Mouse (Mus musculus) liver, postnatal 0 days (tissue): ENCODE results near the gene Mvd. TPM values are rescaled to one million over a fixed set of nuclear protein-coding genes. Genes with fewer than 3 reads are reported as not detected.

ENCODE experiments used
- ATAC-seq: fragments of 200-750 bp; cut with Nextera tagmentation; 2 replicates; pipeline ENCODE4 v1.8.0; 2017; ENCODE audit warnings: mild to moderate bottlenecking, moderate library complexity
- DNase-seq: peaks from one replicate; pipeline ENCODE4 v3.0.0-alpha.2; 2016
- H3K27ac ChIP-seq: fragments of 300-500 bp; sonication (generic); 2 replicates; pipeline ENCODE4 v1.5.1; 2014; ENCODE audit warnings: antibody characterized with exemption, moderate library complexity, mild to moderate bottlenecking, low read depth
- H3K27me3 ChIP-seq: fragments of 300-500 bp; sonication (generic); 2 replicates; pipeline ENCODE4 v1.6.1; 2014; ENCODE audit warnings: low read length, control low read depth, mixed read lengths; ENCODE audit not compliant: insufficient read depth
- H3K36me3 ChIP-seq: fragments of 300-500 bp; sonication (generic); replicated peaks from 2 replicates; pipeline ENCODE4 v1.6.1; 2014; ENCODE audit warnings: mild to moderate bottlenecking, control low read depth, low read length, moderate library complexity, mixed read lengths; ENCODE audit not compliant: insufficient read depth
- H3K4me1 ChIP-seq: fragments of 300-500 bp; sonication (generic); 2 replicates; pipeline ENCODE4 v1.6.1; 2014; ENCODE audit warnings: antibody characterized with exemption, mild to moderate bottlenecking, control low read depth; ENCODE audit not compliant: insufficient read depth
- H3K4me2 ChIP-seq: fragments of 300-500 bp; sonication (generic); 2 replicates; pipeline ENCODE4 v1.6.1; 2014; ENCODE audit warnings: low read depth, mild to moderate bottlenecking, low read length, moderate library complexity, mixed read lengths
- H3K4me3 ChIP-seq: fragments of 300-500 bp; sonication (generic); 2 replicates; pipeline ENCODE4 v1.5.1; 2014; ENCODE audit warnings: low read depth, low read length
- H3K9ac ChIP-seq: fragments of 300-500 bp; sonication (generic); replicated peaks from 2 replicates; pipeline ENCODE4 v1.6.1; 2014; ENCODE audit warnings: mild to moderate bottlenecking, moderate library complexity
- H3K9me3 ChIP-seq: fragments of 300-500 bp; sonication (generic); 2 replicates; pipeline ENCODE4 v1.6.1; 2016; ENCODE audit warnings: mild to moderate bottlenecking, control low read depth, low read length, mixed read lengths
- CTCF ChIP-seq: sonication (generic); IDR thresholded peaks from 2 replicates; pipeline ENCODE4 v1.5.1; 2016; ENCODE audit warnings: antibody characterized with exemption, low read depth
- EP300 ChIP-seq: IDR thresholded peaks from 2 replicates; pipeline ENCODE4 v1.6.1; 2016; ENCODE audit warnings: antibody characterized with exemption, low read depth, mild to moderate bottlenecking
- WGBS: fragments of 180-500 bp; shearing (Covaris S2); extraction: QIAGEN DNeasy Blood & Tissue Kit; methylation state at CpG from one replicate; pipeline ENCODE4 v1.1.7; 2014; ENCODE audit not compliant: insufficient replicate concordance; 5-methylcytosine and 5-hydroxymethylcytosine counted together
- polyA plus RNA-seq: library from polyadenylated mRNA; unstranded; fragments of >200 nt; fragmentation: Nextera tagmentation; extraction: Ambion mirVana; gene quantifications from 2 replicates; pipeline ENCODE4 v1.2.1, GENCODE M21; 2015

Mvd gene
- polyA plus RNA-seq, 1 experiment from 2014 or later = 4.9 TPM

DNA sequence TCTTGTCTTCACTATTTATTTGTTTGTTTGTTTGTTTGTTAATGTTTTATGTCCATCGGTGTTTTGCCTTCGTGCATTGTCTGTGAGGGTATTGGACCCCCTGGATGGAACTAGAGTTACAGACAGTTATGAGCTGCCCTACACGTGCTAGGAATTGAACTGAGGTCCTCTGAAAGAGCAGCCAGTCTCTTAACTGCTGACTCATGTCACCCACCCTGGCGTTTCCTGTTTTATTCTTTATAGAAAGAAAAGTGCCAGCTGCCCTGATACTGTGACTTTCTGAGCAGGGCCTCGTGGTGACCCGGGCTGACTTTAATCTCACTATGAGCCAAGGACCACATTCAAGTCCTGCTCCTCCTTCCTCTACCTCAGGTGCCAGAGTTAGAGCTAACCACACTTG, 27.7 kb downstream of the Mvd start:
- no peak for ATAC-seq
- no peak overlapping the region for H3K4me3 ChIP-seq
- no peaks in the 10 kb centered on the region for H3K4me1 ChIP-seq
- DNase-seq = no peak
- no peaks in the 10 kb centered on the region for H3K27me3 ChIP-seq
- no peak for TF ChIP-seq EP300
- no peak for TF ChIP-seq CTCF
- WGBS = 58% methylated on average over 6 of the region's 6 CpGs
- H3K36me3 ChIP-seq = peaks cover 66% of the 10 kb centered on the region
- no peak overlapping the region for H3K9ac ChIP-seq
- no peaks in the 10 kb centered on the region for H3K9me3 ChIP-seq
- no peak overlapping the region for H3K27ac ChIP-seq
- H3K4me2 ChIP-seq = no peak overlapping the region

DNA sequence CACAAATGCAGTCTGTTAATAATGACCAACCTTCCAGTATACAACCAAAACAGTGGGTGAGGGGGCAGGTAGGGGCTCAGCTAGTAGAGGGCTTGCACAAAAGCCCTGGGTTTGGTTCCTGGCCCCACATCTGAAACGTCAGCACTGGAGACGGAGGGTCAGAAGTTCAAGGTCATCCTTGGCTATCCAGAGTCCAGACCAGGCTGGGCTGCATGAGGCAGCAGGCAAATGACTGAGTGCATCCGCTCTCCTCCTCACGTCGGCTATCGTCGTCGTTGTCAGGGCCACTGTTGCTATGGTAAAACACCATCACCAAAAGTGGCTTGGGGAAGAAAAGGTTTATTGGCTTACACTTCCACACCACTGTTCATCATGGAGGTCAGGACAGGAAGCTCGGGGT, 28.9 kb downstream of the Mvd start:
- no peak for TF ChIP-seq EP300
- no peak for TF ChIP-seq CTCF
- ATAC-seq (no peak), DNase-seq (no peak)
- Histone ChIP-seq H3K9ac (no peak overlapping the region), H3K27ac (no peak overlapping the region), H3K4me1 (no peaks in the 10 kb centered on the region), H3K4me2 (no peak overlapping the region), H3K4me3 (no peak overlapping the region), H3K27me3 (no peaks in the 10 kb centered on the region), H3K36me3 (peaks cover 75% of the 10 kb centered on the region), H3K9me3 (no peaks in the 10 kb centered on the region)
- 79% methylated on average over 9 of the region's 9 CpGs for WGBS

DNA sequence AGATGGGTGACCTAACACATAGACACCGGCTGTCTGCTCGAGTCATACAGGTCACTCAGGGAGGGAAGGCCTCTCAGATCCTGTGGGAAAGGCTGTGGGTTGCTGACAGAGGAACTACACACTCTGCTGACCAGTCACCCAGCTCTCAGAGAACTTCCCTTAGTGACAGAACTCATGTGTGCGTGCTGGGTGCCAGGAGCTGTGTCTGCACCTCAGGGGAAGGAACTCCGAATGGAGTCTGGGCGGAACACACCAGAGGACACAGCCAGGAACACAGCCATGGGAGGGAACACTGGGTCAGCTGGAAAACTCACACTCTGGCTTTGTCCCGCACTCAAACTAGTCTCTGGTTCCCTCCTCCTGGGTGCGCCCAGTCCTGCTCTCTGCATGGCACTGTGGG, 35.5 kb downstream of the Mvd start:
- no peak overlapping the region for H3K9ac ChIP-seq
- no peak for TF ChIP-seq EP300
- no peak for TF ChIP-seq CTCF
- H3K4me2 ChIP-seq = no peak overlapping the region
- peak; percentile 16; the same call in 1 of the 2 replicates for ATAC-seq
- no peak for DNase-seq
- H3K4me3 ChIP-seq = no peak overlapping the region
- no peak overlapping the region for H3K27ac ChIP-seq
- H3K36me3 ChIP-seq = peaks cover 85% of the 10 kb centered on the region
- no peaks in the 10 kb centered on the region for H3K9me3 ChIP-seq
- WGBS = 87% methylated on average over 7 of the region's 7 CpGs
- no peaks in the 10 kb centered on the region for H3K27me3 ChIP-seq
- H3K4me1 ChIP-seq = peaks cover 2% of the 10 kb centered on the region; the same call in 1 of the 2 replicates

DNA sequence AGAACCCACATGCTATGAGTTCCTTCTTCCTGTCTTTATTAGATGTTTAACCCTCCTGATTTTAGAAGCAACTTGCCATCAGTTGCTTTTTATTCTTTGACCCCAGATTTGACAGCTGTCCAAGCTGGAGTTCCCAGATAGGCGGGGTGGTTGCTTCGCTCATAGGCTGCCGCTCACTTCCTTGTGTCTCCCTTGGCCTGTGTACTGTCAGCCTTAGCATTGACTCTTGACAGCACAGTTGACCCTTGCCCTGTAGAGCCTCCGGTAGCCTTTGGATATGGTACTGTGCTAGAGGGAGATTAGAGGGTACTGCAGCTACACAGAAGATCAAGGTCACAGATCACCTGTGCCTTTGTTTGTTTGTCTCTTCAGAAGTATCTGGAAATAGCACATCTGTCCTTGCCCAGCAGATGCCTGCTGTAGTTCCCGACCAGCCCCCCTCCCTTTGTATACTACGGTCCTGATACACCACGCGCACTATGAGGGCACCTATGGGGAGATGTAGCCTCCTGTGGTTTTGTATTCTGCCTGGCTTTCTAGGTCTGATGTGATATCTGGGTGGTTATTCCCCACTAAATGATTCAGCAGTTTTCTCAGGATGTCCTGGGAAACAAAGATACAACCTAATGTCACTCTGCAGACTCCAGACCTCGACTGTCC, 37.9 kb downstream of the Mvd start:
- Histone ChIP-seq H3K27ac (no peak overlapping the region), H3K4me1 (peaks cover 2% of the 10 kb centered on the region; the same call in 1 of the 2 replicates), H3K36me3 (peaks cover 86% of the 10 kb centered on the region), H3K27me3 (no peaks in the 10 kb centered on the region), H3K4me2 (no peak overlapping the region), H3K9me3 (no peaks in the 10 kb centered on the region), H3K4me3 (no peak overlapping the region), H3K9ac (no peak overlapping the region)
- TF ChIP-seq EP300 = no peak
- no peak for TF ChIP-seq CTCF
- peak; percentile 65 for ATAC-seq
- WGBS = 47% methylated on average over 9 of the region's 9 CpGs
- DNase-seq = no peak

DNA sequence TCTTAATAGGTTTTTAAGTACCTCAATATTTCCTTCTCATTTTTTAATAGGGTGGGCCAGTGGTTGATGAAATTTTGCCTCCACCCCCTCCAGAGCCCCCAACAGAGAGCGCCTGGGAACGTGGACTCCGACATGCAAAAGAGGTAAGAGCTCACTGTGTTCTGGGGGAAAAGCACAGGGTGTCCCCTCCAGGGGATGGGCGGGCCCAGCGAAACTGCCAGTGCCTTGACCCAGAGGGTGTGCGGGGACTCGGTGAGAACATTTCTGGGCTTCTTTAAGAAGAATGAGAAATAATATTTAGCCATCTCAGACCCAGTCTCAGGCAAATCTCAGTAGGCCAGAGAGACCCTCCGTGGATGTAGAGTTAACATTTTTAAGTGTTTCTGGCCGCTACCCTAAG, 45.0 kb downstream of the Mvd start:
- no peaks in the 10 kb centered on the region for H3K4me1 ChIP-seq
- no peak overlapping the region for H3K9ac ChIP-seq
- no peaks in the 10 kb centered on the region for H3K9me3 ChIP-seq
- peaks cover 85% of the 10 kb centered on the region for H3K36me3 ChIP-seq
- no peak overlapping the region for H3K4me3 ChIP-seq
- DNase-seq (no peak), ATAC-seq (no peak)
- WGBS = 97% methylated on average over 9 of the region's 9 CpGs
- H3K27ac ChIP-seq = no peak overlapping the region
- H3K4me2 ChIP-seq = no peak overlapping the region
- TF ChIP-seq CTCF (no peak), EP300 (no peak)
- H3K27me3 ChIP-seq = no peaks in the 10 kb centered on the region

DNA sequence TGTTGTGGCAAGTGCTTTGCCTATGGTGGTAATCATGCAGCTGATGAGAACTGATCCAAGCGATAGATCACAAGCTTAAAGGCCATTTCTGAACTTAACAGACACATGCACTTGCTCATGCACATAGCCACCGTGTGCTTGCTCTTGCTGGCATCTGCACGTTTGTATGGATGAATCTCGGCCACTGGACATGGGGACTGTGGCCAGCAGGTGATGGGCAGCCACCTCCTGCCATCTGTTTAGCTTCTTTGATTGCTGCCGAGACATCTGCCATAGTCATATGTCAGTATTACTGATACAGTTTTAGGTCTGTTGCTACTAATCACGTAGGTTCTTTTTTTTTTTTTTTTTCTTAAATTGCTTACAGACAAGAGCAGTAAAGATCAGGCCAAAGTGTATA, 47.9 kb downstream of the Mvd start:
- Histone ChIP-seq H3K9me3 (no peaks in the 10 kb centered on the region), H3K4me2 (no peak overlapping the region), H3K27me3 (no peaks in the 10 kb centered on the region), H3K27ac (no peak overlapping the region), H3K36me3 (peaks cover 70% of the 10 kb centered on the region), H3K4me3 (no peak overlapping the region), H3K4me1 (no peaks in the 10 kb centered on the region), H3K9ac (no peak overlapping the region)
- DNase-seq (no peak), ATAC-seq (no peak)
- WGBS = 90% methylated on average over 6 of the region's 6 CpGs
- TF ChIP-seq EP300 (no peak), CTCF (no peak)

DNA sequence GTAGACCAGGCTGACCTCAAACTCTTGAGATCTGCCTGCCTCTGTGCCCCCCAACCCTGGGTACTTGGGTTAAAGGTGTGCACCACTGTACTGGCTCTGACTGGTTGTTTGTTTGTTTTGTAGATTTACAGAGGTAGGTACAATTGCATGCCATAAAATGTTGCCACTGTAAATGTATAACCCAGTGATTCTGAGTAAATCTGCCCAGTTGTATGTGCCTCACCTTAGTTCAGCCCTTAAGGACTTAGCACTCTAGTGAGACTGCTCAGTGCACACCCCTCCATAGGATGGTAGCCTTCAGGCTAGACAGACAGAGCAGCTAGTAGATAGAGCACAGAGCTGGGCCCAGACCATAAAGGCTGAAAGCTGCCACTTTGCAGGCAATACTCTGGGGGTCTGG, 49.5 kb downstream of the Mvd start:
- no peak overlapping the region for H3K4me3 ChIP-seq
- no peak overlapping the region for H3K27ac ChIP-seq
- H3K4me1 ChIP-seq = no peaks in the 10 kb centered on the region
- no peaks in the 10 kb centered on the region for H3K27me3 ChIP-seq
- H3K4me2 ChIP-seq = no peak overlapping the region
- no peak for TF ChIP-seq EP300
- TF ChIP-seq CTCF = no peak
- no peaks in the 10 kb centered on the region for H3K9me3 ChIP-seq
- H3K36me3 ChIP-seq = peaks cover 67% of the 10 kb centered on the region
- ATAC-seq (no peak), DNase-seq (no peak)
- H3K9ac ChIP-seq = no peak overlapping the region
